Mouse (Mus musculus) midbrain, embryonic 12.5 days (tissue): ENCODE measurements at regions not wholly inside any gene's neighbourhood (a gene's known extent, or its start where the extent isn't known, plus 50 kb on each side); places are given as distances from the start of the nearest gene placed in this dataset.

Experiments used
- ATAC-seq: fragments of 200-750 bp; cut with Nextera tagmentation; 2 replicates; pipeline ENCODE4 v1.8.0; 2017; ENCODE audit warnings: low read depth, moderate TSS enrichment, moderate library complexity; ENCODE audit not compliant: low FRiP score
- H3K27ac ChIP-seq: fragments of 300-500 bp; sonication (generic); replicated peaks from 2 replicates; pipeline ENCODE4 v1.5.1; 2016; ENCODE audit warnings: mild to moderate bottlenecking
- H3K27me3 ChIP-seq: fragments of 300-500 bp; sonication (generic); 2 replicates; pipeline ENCODE4 v1.6.1; 2016; ENCODE audit warnings: mild to moderate bottlenecking
- H3K36me3 ChIP-seq: fragments of 300-500 bp; sonication (generic); 2 replicates; pipeline ENCODE4 v1.6.1; 2016
- H3K4me1 ChIP-seq: fragments of 300-500 bp; sonication (generic); 2 replicates; pipeline ENCODE4 v1.6.1; 2016
- H3K4me2 ChIP-seq: fragments of 300-500 bp; sonication (generic); replicated peaks from 2 replicates; pipeline ENCODE4 v1.6.1; 2016; ENCODE audit warnings: mild to moderate bottlenecking, moderate library complexity
- H3K4me3 ChIP-seq: fragments of 300-500 bp; sonication (generic); 2 replicates; pipeline ENCODE4 v1.5.1; 2016; ENCODE audit warnings: mild to moderate bottlenecking
- H3K9ac ChIP-seq: fragments of 300-500 bp; sonication (generic); replicated peaks from 2 replicates; pipeline ENCODE4 v1.6.1; 2016; ENCODE audit warnings: mild to moderate bottlenecking, moderate library complexity
- H3K9me3 ChIP-seq: fragments of 300-500 bp; sonication (generic); 2 replicates; pipeline ENCODE4 v1.6.1; 2016; ENCODE audit warnings: mild to moderate bottlenecking
- WGBS: fragments of 180-500 bp; shearing (Covaris S2); methylation state at CpG from one replicate; pipeline ENCODE4 v1.1.7; 2016; 5-methylcytosine and 5-hydroxymethylcytosine counted together

DNA sequence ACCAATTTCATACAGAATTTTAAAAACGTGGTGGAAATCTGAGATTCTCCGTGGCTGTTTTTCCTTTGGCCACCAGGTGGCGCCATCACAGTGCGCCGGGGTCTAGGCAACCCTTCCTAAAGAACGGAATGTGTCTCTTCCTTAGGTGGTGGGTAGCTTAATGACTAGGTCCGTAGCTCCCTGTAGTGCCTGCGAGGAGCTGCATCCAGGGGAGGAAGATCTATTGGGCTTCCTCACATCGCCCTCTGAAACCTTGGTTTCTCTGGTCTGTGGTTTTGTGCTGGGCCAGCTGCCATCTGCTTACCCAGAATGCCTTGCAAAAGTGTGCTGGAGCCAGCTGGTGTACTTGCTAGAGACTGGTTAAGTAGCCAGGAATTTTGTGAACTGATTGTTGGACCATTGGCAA, 107.6 kb downstream of the Slc4a3 start:
- H3K4me2 ChIP-seq, result peak overlapping the region; percentile 37
- peaks cover 17% of the 10 kb centered on the region for H3K4me1 ChIP-seq
- no peak overlapping the region for H3K4me3 ChIP-seq
- ATAC-seq, result peak; percentile 55; the same call in 1 of the 2 replicates
- under 1% methylated on average over 9 of the region's 9 CpGs for WGBS
- H3K36me3 ChIP-seq, result no peaks in the 10 kb centered on the region
- no peak overlapping the region for H3K9ac ChIP-seq
- H3K27ac ChIP-seq, result no peak overlapping the region
- peaks cover 49% of the 10 kb centered on the region for H3K27me3 ChIP-seq
- H3K9me3 ChIP-seq, result no peaks in the 10 kb centered on the region

GRCm38 (mm10) chr1:75656592-75656991, 110.5 kb downstream of the Slc4a3 start:
- ATAC-seq, result peak; percentile 67
- Histone ChIP-seq H3K4me2 (no peak overlapping the region), H3K9ac (no peak overlapping the region), H3K36me3 (no peaks in the 10 kb centered on the region), H3K4me3 (no peak overlapping the region), H3K27ac (no peak overlapping the region), H3K27me3 (peaks cover 44% of the 10 kb centered on the region), H3K4me1 (peaks cover 17% of the 10 kb centered on the region), H3K9me3 (peaks cover 6% of the 10 kb centered on the region)
- WGBS, result 37% methylated on average over 4 of the region's 4 CpGs

- Histone ChIP-seq H3K36me3 (no peaks in the 10 kb centered on the region), H3K9ac (no peak overlapping the region), H3K4me3 (no peak overlapping the region), H3K4me1 (peaks cover 19% of the 10 kb centered on the region), H3K4me2 (no peak overlapping the region), H3K27ac (no peak overlapping the region), H3K9me3 (peaks cover 6% of the 10 kb centered on the region), H3K27me3 (peaks cover 58% of the 10 kb centered on the region)
- 86% methylated on average over 7 of the region's 7 CpGs for WGBS
- no peak for ATAC-seq
Measured at GRCm38 (mm10) chr1:75660336-75661100, 114.5 kb downstream of the Slc4a3 start.

DNA sequence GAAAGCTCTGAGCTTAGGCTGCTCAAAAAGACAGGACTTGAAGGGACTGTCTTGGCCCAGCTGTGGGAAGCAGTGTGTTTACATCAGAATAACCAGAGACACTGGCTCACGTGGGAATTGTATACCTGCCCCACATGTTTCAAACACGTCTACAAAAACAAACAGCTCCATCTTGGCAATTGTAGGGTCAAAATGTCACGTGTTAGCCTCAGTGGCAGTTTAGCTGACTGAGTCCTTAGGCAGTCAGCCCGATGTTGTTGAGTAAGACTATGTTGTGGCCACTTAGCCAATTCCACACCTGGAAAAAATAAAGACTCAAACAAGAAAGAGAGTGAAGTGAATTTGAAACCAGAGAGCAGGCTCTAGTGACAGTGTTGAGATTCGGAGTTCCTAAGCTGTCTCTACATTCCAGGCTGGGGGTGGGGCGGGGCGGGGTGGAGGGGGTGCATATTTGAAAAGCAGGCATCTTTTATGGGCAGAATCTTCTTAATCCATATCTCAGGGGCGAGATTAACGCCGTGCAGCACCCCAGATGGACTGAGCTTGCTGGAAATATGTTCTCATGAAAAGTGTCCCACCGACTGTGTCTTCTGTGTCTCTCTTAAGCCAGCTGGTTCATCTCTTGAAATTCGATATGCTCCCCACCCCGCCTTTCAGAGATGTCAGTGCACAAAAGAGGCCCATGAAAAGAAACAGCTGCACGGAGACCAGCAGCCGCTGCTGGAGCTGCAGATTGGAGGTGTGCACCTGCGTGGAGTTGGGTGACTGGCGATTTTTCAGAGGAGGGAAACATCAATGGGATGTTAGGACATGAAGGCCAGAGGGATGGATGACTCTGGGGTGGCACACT, 116.3 kb downstream of the Slc4a3 start:
- H3K4me2 ChIP-seq, result peak overlapping the region; percentile 26; the same call in 1 of the 2 replicates
- H3K36me3 ChIP-seq, result no peaks in the 10 kb centered on the region
- WGBS, result 10% methylated on average over 17 of the region's 17 CpGs
- peaks cover 10% of the 10 kb centered on the region for H3K9me3 ChIP-seq
- peaks cover 15% of the 10 kb centered on the region for H3K4me1 ChIP-seq
- no peak overlapping the region for H3K27ac ChIP-seq
- H3K27me3 ChIP-seq, result peaks cover 47% of the 10 kb centered on the region
- peak; percentile 81 for ATAC-seq
- no peak overlapping the region for H3K4me3 ChIP-seq
- H3K9ac ChIP-seq, result no peak overlapping the region

- Histone ChIP-seq H3K4me1 (peaks cover 16% of the 10 kb centered on the region), H3K27me3 (peaks cover 62% of the 10 kb centered on the region), H3K27ac (no peak overlapping the region), H3K4me2 (no peak overlapping the region), H3K9me3 (0 out of 2 replicates have a peak, but pooled peaks cover 4% of the 10 kb centered on the region), H3K36me3 (no peaks in the 10 kb centered on the region), H3K9ac (no peak overlapping the region), H3K4me3 (no peak overlapping the region)
- WGBS, result 8% methylated on average over 6 of the region's 6 CpGs
- peak; percentile 84 for ATAC-seq
Measured at GRCm38 (mm10) chr1:75667736-75668269, 121.7 kb downstream of the Slc4a3 start.

DNA sequence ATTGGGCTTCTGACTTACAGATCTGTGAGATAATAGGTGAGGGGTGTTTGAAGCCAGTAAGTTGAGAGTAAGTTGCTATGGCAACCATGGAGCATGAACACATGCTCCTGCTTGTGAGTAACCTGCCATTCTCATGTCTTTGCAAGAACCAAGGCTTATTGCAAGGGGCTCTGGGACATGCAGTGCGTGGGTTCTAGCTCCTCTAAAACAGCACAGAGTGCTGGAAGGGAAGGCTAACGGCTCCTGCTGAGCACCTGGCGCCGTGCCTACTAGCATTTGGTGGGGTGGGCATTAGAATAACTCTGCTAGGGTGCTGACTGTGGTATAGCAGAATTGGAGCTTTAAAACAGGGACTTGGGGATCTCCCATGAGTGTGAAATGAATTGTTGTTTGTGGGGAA, 130.2 kb downstream of the Slc4a3 start:
- no peak overlapping the region for H3K4me3 ChIP-seq
- WGBS, result 91% methylated on average over 4 of the region's 4 CpGs
- no peak for ATAC-seq
- H3K4me2 ChIP-seq, result no peak overlapping the region
- peaks cover 58% of the 10 kb centered on the region for H3K27me3 ChIP-seq
- H3K36me3 ChIP-seq, result no peaks in the 10 kb centered on the region
- H3K27ac ChIP-seq, result no peak overlapping the region
- 0 out of 2 replicates have a peak, but pooled peaks cover 3% of the 10 kb centered on the region for H3K9me3 ChIP-seq
- peaks cover 18% of the 10 kb centered on the region for H3K4me1 ChIP-seq
- H3K9ac ChIP-seq, result no peak overlapping the region

DNA sequence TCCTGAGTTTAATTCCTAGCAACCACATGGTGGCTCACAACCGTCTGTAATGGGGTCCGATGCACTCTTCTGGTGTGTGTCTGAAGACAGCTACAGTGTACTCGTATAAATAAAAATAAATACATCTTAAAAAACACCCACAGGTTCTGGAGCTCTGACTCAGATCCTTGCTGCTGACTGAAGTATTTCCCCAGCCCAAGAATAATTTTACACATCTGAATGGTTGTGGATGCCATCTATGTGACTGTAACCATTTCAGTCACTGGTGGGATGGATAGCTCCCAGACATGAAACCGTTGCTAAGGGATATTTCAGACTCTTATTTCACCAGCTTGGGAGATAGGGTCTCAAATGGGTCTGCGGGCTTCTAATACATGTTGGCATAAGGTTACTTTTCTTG, 131.6 kb downstream of the Slc4a3 start:
- peaks cover 46% of the 10 kb centered on the region for H3K27me3 ChIP-seq
- H3K9ac ChIP-seq, result no peak overlapping the region
- H3K4me3 ChIP-seq, result no peak overlapping the region
- peaks cover 19% of the 10 kb centered on the region for H3K4me1 ChIP-seq
- H3K4me2 ChIP-seq, result no peak overlapping the region
- 0 out of 2 replicates have a peak, but pooled peaks cover 7% of the 10 kb centered on the region for H3K9me3 ChIP-seq
- 71% methylated on average over 5 of the region's 5 CpGs for whole genome bisulfite sequencing
- no peak overlapping the region for H3K27ac ChIP-seq
- no peak for ATAC-seq
- no peaks in the 10 kb centered on the region for H3K36me3 ChIP-seq

GRCm38 (mm10) chr1:75678279-75678678, 132.2 kb downstream of the Slc4a3 start:
- Histone ChIP-seq H3K4me2 (no peak overlapping the region), H3K27ac (no peak overlapping the region), H3K36me3 (no peaks in the 10 kb centered on the region), H3K9ac (no peak overlapping the region), H3K27me3 (peaks cover 41% of the 10 kb centered on the region), H3K9me3 (0 out of 2 replicates have a peak, but pooled peaks cover 7% of the 10 kb centered on the region), H3K4me3 (no peak overlapping the region), H3K4me1 (peaks cover 19% of the 10 kb centered on the region)
- ATAC-seq, result no peak
- WGBS, result 9% methylated on average over 4 of the region's 4 CpGs

DNA sequence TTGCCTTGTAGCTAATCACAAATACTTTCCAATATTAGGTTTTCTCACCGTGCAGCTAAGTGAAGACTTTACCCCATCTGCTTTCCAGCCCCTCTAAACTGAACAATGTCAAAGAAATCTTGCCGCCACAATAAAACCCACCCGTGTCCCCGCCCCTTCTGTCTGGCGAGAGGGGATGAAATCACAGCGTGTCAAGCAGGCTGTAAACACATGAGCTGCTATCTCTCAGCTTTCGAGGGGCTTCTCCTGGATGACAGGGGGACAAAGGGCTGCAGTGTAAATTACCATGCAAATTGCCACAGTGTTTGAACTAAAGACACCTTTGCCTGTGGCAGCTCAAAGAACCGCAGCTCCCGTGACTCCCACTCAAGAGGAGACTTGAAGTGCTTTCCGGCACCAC, 134.3 kb downstream of the Slc4a3 start:
- Histone ChIP-seq H3K27ac (no peak overlapping the region), H3K4me3 (no peak overlapping the region), H3K36me3 (no peaks in the 10 kb centered on the region), H3K9me3 (0 out of 2 replicates have a peak, but pooled peaks cover 5% of the 10 kb centered on the region), H3K9ac (no peak overlapping the region), H3K27me3 (peaks cover 35% of the 10 kb centered on the region), H3K4me2 (no peak overlapping the region), H3K4me1 (peaks cover 19% of the 10 kb centered on the region)
- no peak for ATAC-seq
- 29% methylated on average over 10 of the region's 10 CpGs for WGBS

DNA sequence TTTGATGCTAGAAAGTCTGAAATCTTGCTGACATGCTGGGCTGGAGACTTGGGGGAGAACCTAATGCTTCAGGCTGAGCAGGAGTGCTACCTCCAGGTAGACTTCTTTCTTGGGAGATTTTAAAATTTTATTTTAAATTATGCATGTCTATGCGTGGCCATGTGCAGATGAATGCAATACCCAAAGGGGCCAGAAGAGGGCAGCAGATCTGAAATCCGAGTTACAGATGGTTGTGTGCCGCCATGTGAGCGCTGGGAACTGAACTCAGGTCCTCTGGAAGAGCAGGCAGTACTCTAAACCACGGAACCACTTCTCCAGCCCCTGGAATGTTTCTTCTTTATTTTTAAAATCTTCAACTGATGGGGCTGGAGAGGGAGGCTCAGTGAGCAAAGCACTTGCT, 135.8 kb downstream of the Slc4a3 start:
- WGBS, result 93% methylated on average over 5 of the region's 5 CpGs
- Histone ChIP-seq H3K27me3 (peaks cover 30% of the 10 kb centered on the region), H3K27ac (no peak overlapping the region)

DNA sequence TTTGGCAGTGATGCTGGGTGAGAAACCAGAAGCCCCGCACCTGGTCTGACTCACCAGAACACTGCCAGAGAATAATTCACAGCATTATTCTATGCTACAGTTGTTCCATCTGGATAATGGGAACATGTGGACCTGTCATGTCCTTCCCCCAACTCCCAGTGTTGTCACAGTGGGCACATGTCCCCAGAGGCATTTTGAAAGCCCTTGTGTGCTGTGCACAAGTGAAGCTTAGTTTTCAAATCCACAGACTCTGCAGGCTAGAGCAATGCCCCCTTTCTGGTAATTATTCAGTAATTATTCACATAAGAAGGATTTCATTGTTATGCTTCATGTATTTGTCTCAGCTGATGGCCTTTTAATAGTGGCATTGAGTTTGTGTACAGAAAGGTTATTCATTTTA, 146.7 kb downstream of the Slc4a3 start:
- peaks cover 13% of the 10 kb centered on the region; the same call in 1 of the 2 replicates for H3K4me1 ChIP-seq
- H3K4me2 ChIP-seq, result no peak overlapping the region
- no peaks in the 10 kb centered on the region for H3K9me3 ChIP-seq
- no peaks in the 10 kb centered on the region for H3K36me3 ChIP-seq
- H3K9ac ChIP-seq, result no peak overlapping the region
- H3K4me3 ChIP-seq, result no peak overlapping the region
- WGBS, result 89% methylated on average over 1 of the region's 1 CpGs
- no peaks in the 10 kb centered on the region for H3K27me3 ChIP-seq
- no peak for ATAC-seq
- no peak overlapping the region for H3K27ac ChIP-seq

More for the DNA sequence above, 135.8 kb downstream of the Slc4a3 start:
- Histone ChIP-seq H3K36me3 (no peaks in the 10 kb centered on the region), H3K9me3 (0 out of 2 replicates have a peak, but pooled peaks cover 5% of the 10 kb centered on the region), H3K4me2 (no peak overlapping the region), H3K9ac (no peak overlapping the region), H3K4me3 (no peak overlapping the region), H3K4me1 (peaks cover 19% of the 10 kb centered on the region)
- no peak for ATAC-seq
